Mouse (Mus musculus) neural tube, embryonic 13.5 days (tissue): ENCODE data around the gene Tmtc4. TPM values are rescaled to one million over a fixed set of nuclear protein-coding genes. Genes with fewer than 3 reads are reported as not detected.
A peak's percentile ranks its signal among the peaks of the same experiment; 100 is the strongest.

ENCODE experiments used
- ATAC-seq: fragments of 200-750 bp; cut with Nextera tagmentation; 2 replicates; pipeline ENCODE4 v1.8.0; 2017; ENCODE audit warnings: low read depth, mild to moderate bottlenecking, moderate TSS enrichment, moderate library complexity
- H3K27ac ChIP-seq: fragments of 300-500 bp; sonication (generic); replicated peaks from 2 replicates; pipeline ENCODE4 v1.5.1; 2015; ENCODE audit warnings: moderate library complexity, mild to moderate bottlenecking, inconsistent platforms
- H3K27me3 ChIP-seq: fragments of 300-500 bp; sonication (generic); 2 replicates; pipeline ENCODE4 v1.6.1; 2015; ENCODE audit warnings: mild to moderate bottlenecking, inconsistent platforms
- H3K36me3 ChIP-seq: fragments of 300-500 bp; sonication (generic); 2 replicates; pipeline ENCODE4 v1.6.1; 2015; ENCODE audit warnings: mild to moderate bottlenecking, inconsistent platforms
- H3K4me1 ChIP-seq: fragments of 300-500 bp; sonication (generic); replicated peaks from 2 replicates; pipeline ENCODE4 v1.6.1; 2015; ENCODE audit warnings: inconsistent platforms
- H3K4me2 ChIP-seq: fragments of 300-500 bp; sonication (generic); 2 replicates; pipeline ENCODE4 v1.6.1; 2015; ENCODE audit warnings: inconsistent platforms, mild to moderate bottlenecking, moderate library complexity
- H3K4me3 ChIP-seq: fragments of 300-500 bp; sonication (generic); 2 replicates; pipeline ENCODE4 v1.5.1; 2015; ENCODE audit warnings: mild to moderate bottlenecking, inconsistent platforms
- H3K9ac ChIP-seq: fragments of 300-500 bp; sonication (generic); 2 replicates; pipeline ENCODE4 v1.6.1; 2015; ENCODE audit warnings: moderate library complexity, mild to moderate bottlenecking, inconsistent platforms
- H3K9me3 ChIP-seq: fragments of 300-500 bp; sonication (generic); 2 replicates; pipeline ENCODE4 v1.6.1; 2016; ENCODE audit warnings: inconsistent platforms
- WGBS: fragments of 180-500 bp; shearing (Covaris S2); methylation state at CpG from one replicate; pipeline ENCODE4 v1.1.7; 2015; 5-methylcytosine and 5-hydroxymethylcytosine counted together
- polyA plus RNA-seq: library from polyadenylated mRNA; unstranded; fragments of >200 nt; fragmentation: Nextera tagmentation; extraction: Ambion mirVana; gene quantifications from 2 replicates; pipeline ENCODE4 v1.2.1, GENCODE M21; 2015

Gene Tmtc4
- 57.0 and 59.0 TPM in 2 replicates for polyA plus RNA-seq

GRCm38 (mm10) chr14:122983226-122984215 is at the start of gene Tmtc4:
Gene Tmtc4 (minus strand): TSS chr14:122984035.
- Histone ChIP-seq H3K27me3 (no peaks in the 10 kb centered on the region), H3K9ac (peak within 1 kb of the TSS; percentile 83), H3K4me2 (peak within 1 kb of the TSS; percentile 74), H3K4me1 (peaks cover 41% of the 10 kb centered on the region), H3K9me3 (no peaks in the 10 kb centered on the region), H3K4me3 (peak within 1 kb of the TSS; percentile 68), H3K27ac (peak within 1 kb of the TSS; percentile 95), H3K36me3 (no peaks in the 10 kb centered on the region)
- under 1% methylated on average over 44 of the region's 54 CpGs for WGBS
- peak; percentile 99 for ATAC-seq

- H3K27ac ChIP-seq, result no peak overlapping the region
- no peak overlapping the region for H3K4me2 ChIP-seq
- H3K36me3 ChIP-seq, result no peaks in the 10 kb centered on the region
- H3K4me3 ChIP-seq, result no peak overlapping the region
- H3K27me3 ChIP-seq, result no peaks in the 10 kb centered on the region
- H3K9ac ChIP-seq, result no peak overlapping the region
- 67% methylated on average over 1 of the region's 1 CpGs for WGBS
- 0 out of 2 replicates have a peak, but pooled peaks cover 3% of the 10 kb centered on the region for H3K4me1 ChIP-seq
- 0 out of 2 replicates have a peak, but pooled peaks have one; percentile 27 for ATAC-seq
- no peaks in the 10 kb centered on the region for H3K9me3 ChIP-seq
Observed at GRCm38 (mm10) chr14:123032435-123032834, 48.6 kb upstream of the Tmtc4 start.

GRCm38 (mm10) chr14:123027876-123028275 is 44.0 kb upstream of the Tmtc4 start:
- Histone ChIP-seq H3K9me3 (no peaks in the 10 kb centered on the region), H3K27me3 (no peaks in the 10 kb centered on the region), H3K4me2 (no peak overlapping the region), H3K4me3 (no peak overlapping the region), H3K9ac (no peak overlapping the region), H3K36me3 (no peaks in the 10 kb centered on the region), H3K27ac (no peak overlapping the region), H3K4me1 (no peaks in the 10 kb centered on the region)
- WGBS, result 65% methylated on average over 2 of the region's 2 CpGs
- no peak for ATAC-seq

- Histone ChIP-seq H3K4me1 (no peaks in the 10 kb centered on the region), H3K9me3 (no peaks in the 10 kb centered on the region), H3K4me2 (no peak overlapping the region), H3K9ac (no peak overlapping the region), H3K4me3 (no peak overlapping the region), H3K27me3 (no peaks in the 10 kb centered on the region), H3K27ac (no peak overlapping the region), H3K36me3 (no peaks in the 10 kb centered on the region)
- ATAC-seq, result 0 out of 2 replicates have a peak, but pooled peaks have one; percentile 40
Observed at GRCm38 (mm10) chr14:123022981-123023380, 39.1 kb upstream of the Tmtc4 start.

GRCm38 (mm10) chr14:123016310-123016709 is 32.5 kb upstream of the Tmtc4 start:
- WGBS, result 89% methylated on average over 1 of the region's 1 CpGs

GRCm38 (mm10) chr14:123015687-123016086 is 31.9 kb upstream of the Tmtc4 start:
- H3K4me2 ChIP-seq, result no peak overlapping the region
- no peaks in the 10 kb centered on the region for H3K27me3 ChIP-seq
- H3K4me1 ChIP-seq, result no peaks in the 10 kb centered on the region
- H3K27ac ChIP-seq, result no peak overlapping the region
- no peak overlapping the region for H3K9ac ChIP-seq
- no peaks in the 10 kb centered on the region for H3K9me3 ChIP-seq
- H3K36me3 ChIP-seq, result no peaks in the 10 kb centered on the region
- WGBS, result 87% methylated on average over 2 of the region's 2 CpGs
- ATAC-seq, result no peak
- no peak overlapping the region for H3K4me3 ChIP-seq

More at GRCm38 (mm10) chr14:123016310-123016709, 32.5 kb upstream of the Tmtc4 start:
- Histone ChIP-seq H3K27ac (no peak overlapping the region), H3K9ac (no peak overlapping the region), H3K9me3 (no peaks in the 10 kb centered on the region), H3K36me3 (no peaks in the 10 kb centered on the region), H3K27me3 (no peaks in the 10 kb centered on the region), H3K4me3 (no peak overlapping the region), H3K4me1 (no peaks in the 10 kb centered on the region), H3K4me2 (no peak overlapping the region)
- ATAC-seq, result no peak

GRCm38 (mm10) chr14:123009108-123010018 is 25.5 kb upstream of the Tmtc4 start:
- no peak overlapping the region for H3K4me3 ChIP-seq
- H3K4me1 ChIP-seq, result peaks cover 15% of the 10 kb centered on the region
- peak; percentile 84 for ATAC-seq
- H3K36me3 ChIP-seq, result no peaks in the 10 kb centered on the region
- no peaks in the 10 kb centered on the region for H3K27me3 ChIP-seq
- 31% methylated on average over 18 of the region's 18 CpGs for WGBS
- H3K27ac ChIP-seq, result peak overlapping the region; percentile 87
- peak overlapping the region; percentile 27 for H3K4me2 ChIP-seq
- H3K9ac ChIP-seq, result peak overlapping the region; percentile 27; the same call in 1 of the 2 replicates
- H3K9me3 ChIP-seq, result no peaks in the 10 kb centered on the region

GRCm38 (mm10) chr14:123008672-123009071 is 24.8 kb upstream of the Tmtc4 start:
- peak overlapping the region; percentile 27 for H3K4me2 ChIP-seq
- peak overlapping the region; percentile 27; the same call in 1 of the 2 replicates for H3K9ac ChIP-seq
- peaks cover 15% of the 10 kb centered on the region for H3K4me1 ChIP-seq
- peak overlapping the region; percentile 87 for H3K27ac ChIP-seq
- H3K9me3 ChIP-seq, result no peaks in the 10 kb centered on the region
- WGBS, result 34% methylated on average over 2 of the region's 2 CpGs
- no peak overlapping the region for H3K4me3 ChIP-seq
- peak; percentile 73; the same call in 1 of the 2 replicates for ATAC-seq
- no peaks in the 10 kb centered on the region for H3K27me3 ChIP-seq
- H3K36me3 ChIP-seq, result no peaks in the 10 kb centered on the region

- ATAC-seq, result no peak
- Histone ChIP-seq H3K9me3 (no peaks in the 10 kb centered on the region), H3K4me2 (no peak overlapping the region), H3K36me3 (no peaks in the 10 kb centered on the region), H3K9ac (no peak overlapping the region), H3K27me3 (no peaks in the 10 kb centered on the region; the same call in 1 of the 2 replicates), H3K4me3 (no peak overlapping the region), H3K27ac (no peak overlapping the region), H3K4me1 (peaks cover 4% of the 10 kb centered on the region)
- 96% methylated on average over 1 of the region's 1 CpGs for WGBS
Observed at GRCm38 (mm10) chr14:123003715-123004114, 19.9 kb upstream of the Tmtc4 start.

GRCm38 (mm10) chr14:123001391-123001790 is 17.6 kb upstream of the Tmtc4 start:
- no peak; the same call in 1 of the 2 replicates for ATAC-seq
- Histone ChIP-seq H3K36me3 (no peaks in the 10 kb centered on the region), H3K4me3 (no peak overlapping the region), H3K27ac (no peak overlapping the region), H3K4me1 (no peaks in the 10 kb centered on the region), H3K9ac (no peak overlapping the region), H3K27me3 (no peaks in the 10 kb centered on the region; the same call in 1 of the 2 replicates), H3K9me3 (no peaks in the 10 kb centered on the region), H3K4me2 (no peak overlapping the region)
- 16% methylated on average over 3 of the region's 3 CpGs for WGBS

GRCm38 (mm10) chr14:122997465-122997864 is 13.6 kb upstream of the Tmtc4 start:
- ATAC-seq, result no peak
- WGBS, result 93% methylated on average over 1 of the region's 1 CpGs

More at GRCm38 (mm10) chr14:122997465-122997864, 13.6 kb upstream of the Tmtc4 start:
- no peak overlapping the region for H3K27ac ChIP-seq
- H3K27me3 ChIP-seq, result no peaks in the 10 kb centered on the region
- H3K4me1 ChIP-seq, result no peaks in the 10 kb centered on the region
- no peaks in the 10 kb centered on the region for H3K9me3 ChIP-seq
- no peak overlapping the region for H3K9ac ChIP-seq
- no peaks in the 10 kb centered on the region for H3K36me3 ChIP-seq
- no peak overlapping the region for H3K4me2 ChIP-seq
- H3K4me3 ChIP-seq, result no peak overlapping the region
